Mouse (Mus musculus) intestine, embryonic 14.5 days (tissue): ENCODE data around the gene Rbm12. TPM values are rescaled to one million over a fixed set of nuclear protein-coding genes. Genes with fewer than 3 reads are reported as not detected.

Experiments used
- ATAC-seq: fragments of 200-750 bp; cut with Nextera tagmentation; replicated peaks from 2 replicates; pipeline ENCODE4 v1.8.0; 2017; ENCODE audit warnings: low read depth, moderate number of reproducible peaks, moderate TSS enrichment, moderate library complexity; ENCODE audit not compliant: low FRiP score, low TSS enrichment
- DNase-seq: peaks from one replicate; pipeline ENCODE4 v3.0.0-alpha.2; 2018; ENCODE audit warnings: low spot score
- H3K27ac ChIP-seq: fragments of 300-500 bp; sonication (generic); 2 replicates; pipeline ENCODE4 v1.5.1; 2014; ENCODE audit warnings: low read depth, mild to moderate bottlenecking, control low read depth
- H3K27me3 ChIP-seq: fragments of 300-500 bp; sonication (generic); replicated peaks from 2 replicates; pipeline ENCODE4 v1.6.1; 2014; ENCODE audit warnings: low read length, control low read depth; ENCODE audit not compliant: control insufficient read depth, insufficient read depth
- H3K36me3 ChIP-seq: fragments of 300-500 bp; sonication (generic); 2 replicates; pipeline ENCODE4 v1.6.1; 2014; ENCODE audit warnings: low read length, control low read depth; ENCODE audit not compliant: control insufficient read depth, insufficient read depth
- H3K4me1 ChIP-seq: fragments of 300-500 bp; sonication (generic); replicated peaks from 2 replicates; pipeline ENCODE4 v1.6.1; 2014; ENCODE audit warnings: low read length, control low read depth, mixed read lengths; ENCODE audit not compliant: control insufficient read depth, insufficient read depth
- H3K4me2 ChIP-seq: fragments of 300-500 bp; sonication (generic); 2 replicates; pipeline ENCODE4 v1.6.1; 2014; ENCODE audit warnings: low read length
- H3K4me3 ChIP-seq: fragments of 300-500 bp; sonication (generic); 2 replicates; pipeline ENCODE4 v1.5.1; 2014; ENCODE audit warnings: low read depth, low read length, control low read depth, mixed read lengths
- H3K9ac ChIP-seq: fragments of 300-500 bp; sonication (generic); 2 replicates; pipeline ENCODE4 v1.6.1; 2014; ENCODE audit warnings: mild to moderate bottlenecking, low read length
- H3K9me3 ChIP-seq: fragments of 300-500 bp; sonication (generic); 2 replicates; pipeline ENCODE4 v1.6.1; 2016; ENCODE audit warnings: low read length, control low read depth; ENCODE audit not compliant: control insufficient read depth
- WGBS: fragments of 180-500 bp; shearing (Covaris S2); extraction: QIAGEN DNeasy Blood & Tissue Kit; methylation state at CpG from one replicate; pipeline ENCODE4 v1.1.7; 2014; 5-methylcytosine and 5-hydroxymethylcytosine counted together
- polyA plus RNA-seq: library from polyadenylated mRNA; unstranded; fragments of >200 nt; fragmentation: Nextera tagmentation; extraction: Ambion mirVana; gene quantifications from 2 replicates; pipeline ENCODE4 v1.2.1, GENCODE M21; 2014

Gene Rbm12
- polyA plus RNA-seq, 1 experiment from 2014 or later, result 31.6 TPM

GRCm38 (mm10) chr2:156089799-156090198, 22.0 kb downstream of the Rbm12 start:
- 87% methylated on average over 1 of the region's 1 CpGs for WGBS
- no peak for DNase-seq
- H3K27me3 ChIP-seq, result no peaks in the 10 kb centered on the region
- no peak overlapping the region for H3K4me2 ChIP-seq
- peaks cover 24% of the 10 kb centered on the region for H3K36me3 ChIP-seq
- no peaks in the 10 kb centered on the region for H3K4me1 ChIP-seq
- no peak overlapping the region for H3K4me3 ChIP-seq
- H3K9me3 ChIP-seq, result no peaks in the 10 kb centered on the region
- no peak overlapping the region for H3K9ac ChIP-seq
- H3K27ac ChIP-seq, result no peak overlapping the region
- ATAC-seq, result no peak

DNA sequence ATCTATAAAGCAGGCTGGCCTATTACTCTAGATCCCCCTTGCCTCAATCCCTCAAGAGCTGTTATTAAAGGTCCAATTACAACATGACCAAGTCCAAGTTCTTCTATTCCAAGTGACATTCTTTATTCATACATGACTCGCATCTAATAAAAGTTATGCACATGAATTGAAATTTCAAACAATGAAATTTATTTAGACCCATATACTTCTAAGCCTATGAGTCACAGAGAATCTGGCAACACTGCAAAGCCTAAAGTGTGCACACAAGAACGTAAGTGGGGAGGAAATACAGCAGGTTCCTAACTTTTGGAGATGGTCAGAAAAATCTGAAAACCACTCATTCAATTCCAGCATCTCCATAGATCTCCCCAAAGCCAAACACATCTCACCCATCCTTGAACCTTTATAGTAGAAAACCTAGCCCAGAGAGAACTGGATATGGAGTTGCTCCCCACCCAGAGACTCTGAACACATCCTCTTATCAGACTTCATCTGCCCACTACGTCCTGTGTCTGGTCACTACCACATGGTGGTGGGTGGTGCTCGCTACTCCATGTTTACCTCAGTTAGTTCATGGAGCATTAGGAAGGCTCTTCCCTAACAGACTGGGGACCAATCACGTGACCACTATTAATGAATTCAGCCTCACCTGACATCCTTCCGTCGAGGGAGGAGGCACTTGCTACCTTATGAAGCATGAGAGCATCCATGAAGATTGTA, 24.2 kb downstream of the Rbm12 start:
- ATAC-seq, result no peak

GRCm38 (mm10) chr2:156084541-156084940, 27.2 kb downstream of the Rbm12 start:
- Histone ChIP-seq H3K4me1 (no peaks in the 10 kb centered on the region; the same call in 1 of the 2 replicates), H3K9ac (no peak overlapping the region), H3K27me3 (no peaks in the 10 kb centered on the region), H3K4me3 (no peak overlapping the region), H3K27ac (no peak overlapping the region), H3K36me3 (no peaks in the 10 kb centered on the region; the same call in 1 of the 2 replicates), H3K4me2 (no peak overlapping the region), H3K9me3 (no peaks in the 10 kb centered on the region)
- DNase-seq (no peak), ATAC-seq (no peak)
- 83% methylated on average over 3 of the region's 3 CpGs for WGBS

More for the DNA sequence above, 24.2 kb downstream of the Rbm12 start:
- Histone ChIP-seq H3K9ac (no peak overlapping the region), H3K27me3 (no peaks in the 10 kb centered on the region), H3K4me3 (no peak overlapping the region), H3K4me2 (no peak overlapping the region), H3K27ac (no peak overlapping the region), H3K4me1 (no peaks in the 10 kb centered on the region), H3K9me3 (no peaks in the 10 kb centered on the region), H3K36me3 (peaks cover 12% of the 10 kb centered on the region; the same call in 1 of the 2 replicates)
- DNase-seq, result no peak
- 85% methylated on average over 7 of the region's 7 CpGs for WGBS

GRCm38 (mm10) chr2:156080391-156080790, 31.4 kb downstream of the Rbm12 start:
- Histone ChIP-seq H3K27ac (no peak overlapping the region), H3K9me3 (no peaks in the 10 kb centered on the region), H3K4me2 (no peak overlapping the region), H3K4me1 (no peaks in the 10 kb centered on the region; the same call in 1 of the 2 replicates), H3K4me3 (no peak overlapping the region), H3K36me3 (peaks cover 39% of the 10 kb centered on the region), H3K9ac (no peak overlapping the region), H3K27me3 (no peaks in the 10 kb centered on the region)
- DNase-seq (peak; percentile 50), ATAC-seq (no peak)
- whole genome bisulfite sequencing, result 59% methylated on average over 7 of the region's 7 CpGs

DNA sequence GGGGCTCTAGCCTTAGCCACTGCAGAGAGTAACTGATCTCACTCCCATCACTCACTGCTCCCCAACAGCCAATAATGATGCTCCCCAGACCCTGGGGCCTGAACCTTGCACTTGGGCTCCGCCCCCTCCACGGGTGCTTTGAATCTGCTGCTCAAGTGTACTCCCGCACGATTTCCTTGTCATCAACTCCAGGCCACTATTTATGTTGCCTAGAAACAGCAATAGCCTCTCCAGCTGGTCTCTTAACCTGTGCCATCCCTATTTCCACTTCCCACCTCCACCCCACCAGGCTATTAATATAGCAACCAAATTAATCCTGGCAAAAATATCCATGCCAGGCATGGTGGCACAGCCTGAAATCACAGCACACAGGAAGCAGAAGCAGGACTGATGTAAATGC, 32.1 kb downstream of the Rbm12 start:
- no peak overlapping the region for H3K4me2 ChIP-seq
- WGBS, result 44% methylated on average over 4 of the region's 4 CpGs
- H3K9ac ChIP-seq, result no peak overlapping the region
- H3K36me3 ChIP-seq, result peaks cover 46% of the 10 kb centered on the region
- H3K4me1 ChIP-seq, result no peaks in the 10 kb centered on the region; the same call in 1 of the 2 replicates
- no peaks in the 10 kb centered on the region for H3K9me3 ChIP-seq
- H3K27ac ChIP-seq, result no peak overlapping the region
- peak; percentile 50 for DNase-seq
- no peaks in the 10 kb centered on the region for H3K27me3 ChIP-seq
- no peak overlapping the region for H3K4me3 ChIP-seq
- ATAC-seq, result no peak; the same call in 1 of the 2 replicates

DNA sequence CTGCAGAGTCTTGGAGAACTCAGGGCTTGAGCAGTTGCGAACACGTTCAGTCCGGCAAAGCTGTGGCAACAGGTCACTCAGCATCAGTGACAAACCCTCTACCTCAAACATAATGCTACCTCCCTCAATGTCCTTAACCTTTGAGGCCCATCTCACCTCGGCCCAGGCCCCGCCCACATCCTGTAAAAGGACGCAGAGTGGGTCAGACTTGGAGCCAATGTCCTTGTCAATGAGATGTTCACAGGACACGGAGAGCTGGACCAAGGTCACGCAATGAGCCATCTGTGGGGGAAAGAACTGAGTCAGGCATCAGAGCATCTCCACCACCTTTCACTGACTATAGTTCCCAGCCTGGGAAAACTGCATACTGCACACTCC, 32.6 kb downstream of the Rbm12 start:
- H3K4me2 ChIP-seq, result no peak overlapping the region
- ATAC-seq (0 out of 2 replicates have a peak, but pooled peaks have one; percentile 24), DNase-seq (peak; percentile 47)
- no peaks in the 10 kb centered on the region for H3K9me3 ChIP-seq
- H3K9ac ChIP-seq, result no peak overlapping the region
- no peak overlapping the region for H3K27ac ChIP-seq
- no peak overlapping the region for H3K4me3 ChIP-seq
- 84% methylated on average over 8 of the region's 8 CpGs for WGBS
- no peaks in the 10 kb centered on the region for H3K27me3 ChIP-seq
- H3K36me3 ChIP-seq, result peaks cover 51% of the 10 kb centered on the region
- no peaks in the 10 kb centered on the region; the same call in 1 of the 2 replicates for H3K4me1 ChIP-seq

- Histone ChIP-seq H3K27me3 (no peaks in the 10 kb centered on the region), H3K27ac (no peak overlapping the region), H3K9ac (no peak overlapping the region), H3K4me3 (no peak overlapping the region), H3K4me1 (no peaks in the 10 kb centered on the region; the same call in 1 of the 2 replicates), H3K9me3 (no peaks in the 10 kb centered on the region), H3K36me3 (peaks cover 57% of the 10 kb centered on the region), H3K4me2 (no peak overlapping the region)
- DNase-seq, result peak; percentile 48
- WGBS, result 85% methylated on average over 16 of the region's 16 CpGs
- no peak for ATAC-seq
These were observed 33.2 kb downstream of the Rbm12 start for GRCm38 (mm10) chr2:156078421-156079182.

DNA sequence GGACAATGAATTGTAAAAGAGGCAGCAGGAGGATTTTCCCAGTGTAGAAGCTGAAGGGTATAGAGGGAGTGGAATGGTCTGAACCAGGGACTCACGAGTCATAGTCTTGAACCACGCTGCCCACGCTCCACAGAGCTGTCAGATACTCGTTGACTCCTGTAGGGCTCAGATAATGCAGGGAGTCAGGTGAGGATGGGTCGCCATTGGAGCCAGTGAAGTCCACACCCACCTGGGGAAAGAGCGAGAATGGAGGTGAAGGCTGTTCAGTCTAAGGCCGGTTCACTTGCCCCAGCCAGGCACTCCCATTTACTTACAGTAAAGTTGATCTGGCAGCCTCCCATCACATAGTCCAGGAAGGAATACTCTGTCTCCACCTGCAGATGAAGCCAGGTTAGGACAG, 34.3 kb downstream of the Rbm12 start:
- Histone ChIP-seq H3K27ac (no peak overlapping the region), H3K9me3 (no peaks in the 10 kb centered on the region), H3K9ac (no peak overlapping the region), H3K36me3 (peaks cover 68% of the 10 kb centered on the region), H3K4me3 (no peak overlapping the region), H3K27me3 (no peaks in the 10 kb centered on the region), H3K4me1 (no peaks in the 10 kb centered on the region; the same call in 1 of the 2 replicates), H3K4me2 (no peak overlapping the region)
- DNase-seq (peak; percentile 48), ATAC-seq (no peak)
- WGBS, result 95% methylated on average over 7 of the region's 7 CpGs
